Mouse (Mus musculus) left cerebral cortex, adult 6 months (tissue): ENCODE data around the gene Tent2. TPM values are rescaled to one million over a fixed set of nuclear protein-coding genes. Genes with fewer than 3 reads are reported as not detected.

Experiments
- long read RNA-seq, 2 experiments: library from polyadenylated mRNA; unstranded; transcript quantifications; one replicate each; pipeline ENCODE4 v2.0.0; 2019 to 2020
- polyA plus RNA-seq: library from polyadenylated mRNA; unstranded; fragments of <200 nt; fragmentation: Nextera tagmentation; gene quantifications from 2 replicates; pipeline ENCODE4 v1.2.3, GENCODE M21; 2021

The Tent2 gene
- polyA plus RNA-seq = 14.8 and 14.9 TPM in 2 replicates
- long read RNA-seq, experiment 1, transcript Tent2-201 (15 exons, 2,990 nt) = major isoform, 50 of 112 reads
- long read RNA-seq, experiment 1, transcript Tent2-205 (15 exons, 3,081 nt) = minor isoform, 19 of 112 reads
- long read RNA-seq, experiment 1, partial matches to known transcripts = 11 of 112 reads
- long read RNA-seq, experiment 1, other reads (novel, unspliced or antisense) = 32 of 112 reads
- long read RNA-seq, experiment 2, transcript Tent2-201 (15 exons, 2,990 nt) = major isoform, 7 of 19 reads
- long read RNA-seq, experiment 2, partial matches to known transcripts = 5 of 19 reads
- long read RNA-seq, experiment 2, other reads (novel, unspliced or antisense) = 6 of 19 reads

GRCm38 (mm10) chr13:93191831-93192645, at the start of gene Tent2:
Gene Tent2 (minus strand): TSS chr13:93192385.

GRCm38 (mm10) chr13:93144336-93145167, 47.6 kb downstream of the Tent2 start, which contains the start of gene Cmya5:
Gene Cmya5 (minus strand): TSS chr13:93144724.

Other genes starting within 250 kb of the Tent2 start
- 0.56 and 0.71 TPM in 2 replicates for gene Cmya5, start 47.7 kb downstream of the Tent2 start, polyA plus RNA-seq
- 24.2 and 49.4 TPM in 2 replicates for gene Homer1, start 107.2 kb upstream of the Tent2 start, polyA plus RNA-seq